12 mouse cellular contexts compared by ENCODE assay signal in genomic region chr11:21428013-21428317, GRCm38 (mm10).
"Had no signal": no experiment of that assay in that cellular context is flagged by ENCODE, and none has a peak within 500 bp of the region (broad histone marks: within the 10 kb centered on the region; RNA-seq: fewer than 3 reads in every experiment).

No protein-coding gene starts in this region.

- DNase-seq: left cerebral cortex, postnatal 4 days; lung, postnatal 14 days; right cerebral cortex, postnatal 4 days; thymus, postnatal 14 days had no signal

- H3K4me3 ChIP-seq: limb, embryonic 13.5 days; lung, embryonic 15.5 days; megakaryocyte, embryonic 14.5 days; midbrain, embryonic 15.5 days; neural tube, embryonic 12.5 days had no signal

- H3K4me1 ChIP-seq: limb, embryonic 13.5 days; lung, embryonic 15.5 days; midbrain, embryonic 15.5 days; neural tube, embryonic 12.5 days had no signal

- H3K9ac ChIP-seq: limb, embryonic 13.5 days; liver, embryonic 14.5 days; lung, embryonic 15.5 days; midbrain, embryonic 15.5 days; neural tube, embryonic 12.5 days had no signal

- H3K27me3 ChIP-seq: limb, embryonic 13.5 days; lung, embryonic 15.5 days; midbrain, embryonic 15.5 days; neural tube, embryonic 12.5 days had no signal

- ATAC-seq: midbrain, embryonic 15.5 days had no signal

- H3K27ac ChIP-seq: limb, embryonic 13.5 days; liver, embryonic 14.5 days; lung, embryonic 15.5 days; macrophage; midbrain, embryonic 15.5 days; neural tube, embryonic 12.5 days had no signal

- H3K36me3 ChIP-seq: limb, embryonic 13.5 days; lung, embryonic 15.5 days; midbrain, embryonic 15.5 days; neural tube, embryonic 12.5 days had no signal

- H3K9me3 ChIP-seq: limb, embryonic 13.5 days; lung, embryonic 15.5 days; megakaryocyte, embryonic 14.5 days; midbrain, embryonic 15.5 days; neural tube, embryonic 12.5 days had no signal

- H3K4me2 ChIP-seq: limb, embryonic 13.5 days; lung, embryonic 15.5 days; midbrain, embryonic 11.5 days; midbrain, embryonic 15.5 days; neural tube, embryonic 12.5 days had no signal
